Mouse (Mus musculus): Measurements from ENCODE around the gene Olfr1359.
"Not testable (repeated sequence)": the region's sequence is repeated elsewhere in the genome, so short reads cannot be mapped to it uniquely, and the experiment has no call there.

The Olfr1359 gene

GRCm38 (mm10) chr13:21722993-21723836 is 25.3 kb downstream of the Olfr1359 start:
- in situ Hi-C loops (cut with MboI; ENCODE audit: low sequenced_read_pairs) = no loop called here

DNA sequence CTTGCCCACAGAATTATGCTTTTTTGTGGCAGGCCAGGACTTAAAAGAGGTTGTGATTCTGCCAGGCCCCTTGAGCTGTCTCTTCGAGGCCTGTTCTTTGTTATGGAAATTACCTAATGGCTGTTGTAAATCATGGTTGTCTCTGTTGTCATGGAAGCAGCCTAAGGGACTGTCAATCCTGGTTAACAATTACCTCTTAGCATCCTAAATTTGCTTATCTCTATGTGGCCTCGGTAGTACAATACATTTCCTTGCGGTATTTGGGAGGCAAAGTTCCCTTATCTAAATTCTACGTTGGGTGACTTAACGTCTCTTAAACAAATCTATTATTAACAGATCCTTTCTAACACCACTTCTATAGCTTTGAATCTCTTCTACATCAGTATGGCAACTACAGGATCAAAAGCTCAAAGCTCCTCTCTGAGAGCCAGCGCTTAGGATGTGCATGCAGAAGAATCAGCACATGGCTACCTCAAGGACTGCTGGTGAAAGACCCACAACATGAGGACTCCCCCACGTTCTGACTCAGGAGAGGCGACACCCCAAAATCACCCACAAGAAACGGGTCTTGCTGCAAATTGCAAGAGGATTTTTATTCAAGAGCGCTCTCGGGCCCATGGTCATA is 30.1 kb downstream of the Olfr1359 start:
- in situ Hi-C loops (cut with MboI; ENCODE audit: low sequenced_read_pairs) = no loop called here

DNA sequence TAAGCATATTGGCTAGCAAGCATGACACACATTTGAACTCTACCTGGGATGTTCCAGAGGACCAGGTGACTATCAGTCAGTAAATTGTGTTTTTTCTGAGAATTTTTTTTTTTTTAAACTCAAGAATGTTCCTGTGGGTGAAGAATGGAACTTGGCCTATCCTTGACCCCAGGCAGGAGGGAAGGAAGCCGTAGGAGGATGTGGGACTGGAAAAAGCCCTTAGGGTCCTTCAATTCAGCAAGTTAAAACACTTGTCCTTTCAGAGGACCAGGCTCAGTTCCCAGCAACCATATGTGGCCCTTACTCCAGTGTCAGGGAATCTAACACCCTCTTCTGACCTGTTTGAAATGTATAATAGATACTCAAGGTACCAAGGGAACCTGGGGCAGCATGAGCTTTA is 31.6 kb downstream of the Olfr1359 start:
- in situ Hi-C loops (cut with MboI; ENCODE audit: low sequenced_read_pairs) = no loop called here

- in situ Hi-C loops (cut with MboI; ENCODE audit: low sequenced_read_pairs) = no loop called here
Measured at GRCm38 (mm10) chr13:21733466-21733865, 35.6 kb downstream of the Olfr1359 start.

DNA sequence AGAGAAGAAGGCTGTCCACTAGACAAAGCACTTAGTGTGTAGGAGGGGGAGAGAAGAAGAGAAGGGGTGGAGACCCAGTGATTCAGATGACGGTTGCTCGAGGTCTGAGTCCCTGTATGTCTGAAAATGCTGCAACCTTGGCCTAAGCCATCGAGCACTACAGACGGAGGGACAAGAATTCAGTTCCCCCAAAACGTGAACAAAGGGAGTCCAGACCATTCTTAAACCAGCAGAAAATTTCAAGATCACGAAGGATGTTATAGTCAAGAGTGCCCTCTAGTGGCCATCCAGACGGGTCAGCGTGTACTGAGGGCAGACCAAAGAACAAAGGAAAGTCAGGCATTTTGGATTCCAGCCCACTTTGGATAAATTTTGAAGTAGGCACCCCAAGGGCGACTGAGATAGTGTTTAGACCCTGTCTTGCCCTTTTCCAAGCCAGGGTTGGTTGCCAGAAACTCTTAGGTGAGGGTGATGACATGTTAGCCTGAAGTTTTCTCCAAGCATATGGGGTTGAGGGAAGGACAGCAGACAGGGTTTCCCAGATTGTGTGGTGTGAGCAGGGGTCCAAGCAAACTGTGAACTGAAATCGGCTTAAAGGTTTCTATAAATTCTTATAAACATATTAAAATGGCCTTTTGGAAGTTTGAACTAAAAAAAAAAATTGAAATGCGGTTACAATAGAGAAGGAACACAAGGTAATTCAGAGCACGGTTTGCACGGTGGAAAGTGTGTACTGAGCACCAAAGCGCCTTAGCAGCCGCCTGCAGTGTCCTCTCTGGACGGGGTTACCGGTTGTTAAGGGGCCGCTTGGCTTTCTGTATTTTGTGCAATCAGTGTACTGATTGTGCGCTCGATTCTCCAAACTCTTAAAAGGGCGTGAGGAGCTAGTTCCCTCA is 36.3 kb downstream of the Olfr1359 start:
- in situ Hi-C loops (cut with MboI; ENCODE audit: low sequenced_read_pairs) = no loop called here

DNA sequence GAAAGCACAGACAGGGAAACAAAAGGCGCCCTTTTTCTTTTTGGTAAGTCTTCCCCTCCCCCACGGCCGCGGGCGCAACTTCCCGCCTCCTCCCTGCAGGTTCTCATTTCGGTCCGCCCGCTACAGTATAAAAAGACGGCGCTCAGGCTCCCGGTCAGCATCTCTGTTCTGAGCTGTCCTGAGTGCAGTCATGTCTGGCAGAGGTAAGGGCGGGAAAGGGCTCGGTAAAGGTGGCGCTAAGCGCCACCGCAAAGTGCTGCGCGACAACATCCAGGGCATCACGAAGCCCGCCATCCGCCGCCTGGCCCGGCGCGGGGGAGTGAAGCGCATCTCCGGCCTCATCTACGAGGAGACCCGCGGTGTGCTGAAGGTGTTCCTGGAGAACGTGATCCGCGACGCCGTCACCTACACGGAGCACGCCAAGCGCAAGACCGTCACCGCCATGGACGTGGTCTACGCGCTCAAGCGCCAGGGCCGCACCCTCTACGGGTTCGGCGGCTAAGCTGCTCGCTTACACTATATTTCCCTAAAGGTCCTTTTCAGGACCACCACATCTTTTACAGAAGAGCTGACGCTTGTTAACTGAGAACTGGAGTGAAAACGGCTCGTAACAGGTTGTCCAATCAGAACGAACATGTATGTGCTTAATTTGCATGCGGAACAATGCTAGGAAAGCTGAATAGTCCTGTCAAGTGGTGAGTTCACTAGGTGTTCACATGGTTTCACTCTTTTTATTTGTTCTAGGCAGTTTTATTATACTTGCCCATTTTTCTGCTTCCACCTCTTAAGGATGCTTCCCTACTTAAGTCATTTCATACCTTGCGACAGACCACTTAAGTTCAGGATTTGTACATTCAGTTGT is 37.2 kb downstream of the Olfr1359 start, which contains the start of gene Hist1h4j:
TSS of gene Hist1h4j (plus strand) at position 159 of the 862 bp plus-strand sequence.
- in situ Hi-C loops (cut with MboI; ENCODE audit: low sequenced_read_pairs) = not testable (repeated sequence)

DNA sequence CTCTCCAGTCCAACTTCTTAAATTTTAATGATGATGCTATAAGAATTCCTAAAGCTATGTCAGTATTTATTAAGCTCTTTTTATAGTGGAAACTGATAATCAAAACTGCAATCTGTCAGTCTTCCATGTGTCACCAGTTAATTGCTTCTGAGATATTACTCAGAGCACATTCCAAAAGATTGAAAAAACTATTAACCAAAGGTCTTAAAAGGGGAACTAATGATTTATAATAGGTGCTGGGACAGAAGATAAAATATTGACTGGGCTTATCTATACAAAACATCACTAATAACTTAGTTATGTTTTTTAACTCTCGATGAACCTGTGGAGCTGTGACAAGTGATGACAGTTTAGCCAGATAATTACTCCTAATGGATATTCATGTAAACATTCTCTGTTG is 47.1 kb downstream of the Olfr1359 start:
- in situ Hi-C loops (cut with MboI; ENCODE audit: low sequenced_read_pairs) = no loop called here

DNA sequence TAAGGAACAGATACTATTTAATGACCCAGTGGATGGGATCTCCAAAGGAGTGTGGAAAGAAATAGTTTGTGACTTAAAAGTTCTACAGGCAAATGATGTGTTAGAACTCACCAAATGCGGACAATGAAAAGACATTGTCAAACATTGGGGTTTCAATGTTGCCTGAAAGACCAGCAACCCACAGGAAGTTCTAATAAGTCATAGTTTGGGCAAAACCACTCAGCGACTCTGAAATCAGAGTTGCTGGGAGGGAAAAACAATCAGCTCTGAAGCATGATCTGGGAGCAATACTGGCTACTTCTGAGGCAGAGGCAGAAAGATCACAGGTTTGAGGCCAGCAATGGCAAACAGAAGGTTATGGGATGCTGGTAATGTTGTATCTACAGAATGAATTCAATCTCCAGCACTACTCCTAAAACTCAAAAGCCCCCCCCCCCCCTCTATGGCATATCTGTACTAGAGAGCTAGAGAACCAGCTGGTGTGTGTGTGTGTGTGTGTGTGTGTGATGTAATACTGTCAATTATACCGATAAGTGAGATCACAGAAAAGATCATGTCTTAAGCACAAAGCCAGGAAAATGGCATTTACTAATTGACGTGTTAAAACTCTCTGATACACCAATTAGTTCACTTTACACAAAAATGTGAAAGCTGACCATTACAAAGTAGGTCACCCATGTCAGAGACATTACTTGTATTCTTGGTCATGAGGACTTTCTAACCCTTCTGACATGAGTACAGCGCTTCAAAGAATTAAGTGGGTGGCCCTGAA is 51.7 kb downstream of the Olfr1359 start:
- in situ Hi-C loops (cut with MboI; ENCODE audit: low sequenced_read_pairs) = no loop called here

GRCm38 (mm10) chr13:21750159-21751017 is 52.5 kb downstream of the Olfr1359 start, which contains the start of gene Hist1h4k:
Gene Hist1h4k (minus strand): TSS chr13:21750505.
- in situ Hi-C loops (cut with MboI; ENCODE audit: low sequenced_read_pairs) = not testable (repeated sequence)

DNA sequence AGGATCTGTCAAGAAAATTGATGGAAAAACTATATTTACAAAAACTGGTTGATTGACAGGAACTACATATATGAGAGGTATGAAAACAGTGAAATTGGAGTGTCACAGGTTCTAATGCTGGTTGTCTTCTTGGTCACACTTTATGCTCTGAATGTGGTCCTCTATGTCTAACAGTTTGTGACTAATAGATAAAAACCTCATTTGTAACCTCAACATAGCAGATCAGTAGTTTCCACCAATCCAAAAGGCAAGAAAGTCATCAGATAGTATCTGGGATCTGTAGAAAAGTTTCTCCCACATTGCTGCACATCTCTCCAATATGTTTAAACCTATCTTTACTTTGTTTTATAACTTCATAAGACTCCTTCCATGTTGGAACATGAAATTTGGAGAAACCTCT is 53.5 kb downstream of the Olfr1359 start:
- in situ Hi-C loops (cut with MboI; ENCODE audit: low sequenced_read_pairs) = no loop called here

- in situ Hi-C loops (cut with MboI; ENCODE audit: low sequenced_read_pairs) = no loop called here
Measured at GRCm38 (mm10) chr13:21751827-21752226, 53.9 kb downstream of the Olfr1359 start.

GRCm38 (mm10) chr13:21752356-21752755 is 54.4 kb downstream of the Olfr1359 start:
- in situ Hi-C loops (cut with MboI; ENCODE audit: low sequenced_read_pairs) = no loop called here

DNA sequence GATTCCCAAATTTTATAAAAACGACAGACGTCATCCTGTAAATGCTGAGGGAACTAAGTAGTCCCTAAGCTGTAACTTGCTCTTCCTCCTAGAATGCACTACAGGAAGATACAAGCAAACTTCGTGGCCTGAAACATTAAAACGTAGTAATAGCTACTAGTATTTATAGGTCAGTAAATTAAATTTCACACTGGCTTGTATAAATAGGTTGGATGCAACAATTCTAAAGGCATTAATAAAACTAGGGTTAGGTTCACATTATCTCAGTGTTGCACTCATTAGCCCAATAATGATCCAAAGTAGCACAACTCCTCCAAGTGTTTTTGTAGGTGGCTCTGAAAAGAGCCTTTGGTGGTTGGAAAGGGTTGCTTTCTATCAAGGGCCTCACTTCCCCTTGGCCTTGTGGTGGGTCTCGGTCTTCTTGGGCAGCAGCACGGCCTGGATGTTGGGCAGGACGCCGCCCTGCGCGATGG is 55.2 kb downstream of the Olfr1359 start:
- in situ Hi-C loops (cut with MboI; ENCODE audit: low sequenced_read_pairs) = no loop called here

DNA sequence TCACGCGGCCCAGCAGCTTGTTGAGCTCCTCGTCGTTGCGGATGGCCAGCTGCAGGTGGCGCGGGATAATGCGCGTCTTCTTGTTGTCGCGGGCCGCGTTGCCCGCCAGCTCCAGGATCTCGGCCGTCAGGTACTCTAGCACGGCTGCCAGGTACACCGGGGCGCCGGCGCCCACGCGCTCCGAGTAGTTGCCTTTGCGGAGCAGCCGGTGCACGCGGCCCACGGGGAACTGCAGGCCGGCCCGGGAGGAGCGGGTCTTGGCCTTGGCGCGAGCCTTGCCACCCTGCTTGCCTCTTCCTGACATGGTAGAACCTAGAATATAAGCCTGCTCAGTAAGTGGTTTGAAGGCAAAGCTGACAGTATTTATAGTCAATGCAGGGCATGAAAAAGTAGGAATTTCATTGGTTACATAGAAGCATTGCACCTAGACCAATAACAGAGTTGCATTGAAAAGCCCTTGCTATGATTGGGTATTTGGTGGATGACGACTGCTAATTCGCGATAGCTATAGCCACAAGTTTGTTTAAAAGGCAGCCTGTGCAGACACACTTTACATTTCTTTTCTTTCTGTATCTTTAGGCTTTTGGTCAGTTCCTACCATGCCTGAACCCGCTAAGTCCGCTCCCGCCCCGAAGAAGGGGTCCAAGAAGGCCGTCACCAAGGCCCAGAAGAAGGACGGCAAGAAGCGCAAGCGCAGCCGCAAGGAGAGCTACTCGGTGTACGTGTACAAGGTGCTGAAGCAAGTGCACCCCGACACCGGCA is 55.8 kb downstream of the Olfr1359 start, which contains the start of the genes Hist1h2ak and Hist1h2bn:
TSS of gene Hist1h2ak (minus strand) at position 304 of the 762 bp plus-strand sequence.
TSS of gene Hist1h2bn (plus strand) at position 600 of the 762 bp plus-strand sequence.
- in situ Hi-C loops (cut with MboI; ENCODE audit: low sequenced_read_pairs) = not testable (repeated sequence)

- in situ Hi-C loops (cut with MboI; ENCODE audit: low sequenced_read_pairs) = not testable (repeated sequence)
Measured at GRCm38 (mm10) chr13:21754294-21755001, 56.5 kb downstream of the Olfr1359 start.

GRCm38 (mm10) chr13:21755707-21756106 is 57.8 kb downstream of the Olfr1359 start:
- in situ Hi-C loops (cut with MboI; ENCODE audit: low sequenced_read_pairs) = no loop called here

All from CH12F3 (cell line).